In the genomic region with DNA sequence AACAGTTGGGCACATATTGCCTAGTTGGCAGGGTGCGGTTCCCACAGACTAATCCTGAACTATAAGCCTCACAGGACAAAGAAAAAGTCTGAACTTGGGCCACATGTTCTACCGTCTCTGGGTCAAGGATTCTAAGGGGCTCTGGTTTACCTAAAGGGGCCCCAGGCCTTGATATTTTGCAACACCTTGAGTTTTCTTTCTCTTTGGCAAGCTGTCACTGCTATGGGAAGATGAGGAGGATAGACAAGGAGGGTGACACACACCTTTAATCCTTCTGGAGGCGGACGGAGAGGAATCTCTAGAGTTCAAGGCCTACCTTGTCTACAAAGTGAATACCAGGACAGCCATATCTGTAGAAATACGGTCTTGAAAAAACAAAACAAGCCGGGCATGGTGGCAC, we compare ENCODE assay signal across 26 mouse cellular contexts. TPM values are rescaled to one million over a fixed set of nuclear protein-coding genes. Genes with fewer than 3 reads are reported as not detected.
A peak's percentile ranks its signal among the peaks of the same experiment; 100 is the strongest.
DNase-seq lines count a peak whose midpoint lies in the region; ATAC-seq and TF ChIP-seq lines count a peak whose summit lies in the region.
"Had no signal": no experiment of that assay in that cellular context is flagged by ENCODE, and none has a peak within 500 bp of the region (broad histone marks: within the 10 kb centered on the region; RNA-seq: fewer than 3 reads in every experiment).

No protein-coding gene starts in this region.

- H3K9ac ChIP-seq in liver, embryonic 12.5 days, result no peak overlapping the region
- H3K9ac ChIP-seq in liver, postnatal 0 days (replicated peaks), result no peak overlapping the region
- H3K9ac ChIP-seq: embryonic facial prominence, embryonic 12.5 days; forebrain, embryonic 12.5 days had no signal

- peaks cover 32% of the 10 kb centered on the region for H3K36me3 ChIP-seq in liver, embryonic 12.5 days
- H3K36me3 ChIP-seq in liver, postnatal 0 days (replicated peaks; ENCODE audit: insufficient read depth, low read length), result peaks cover 8% of the 10 kb centered on the region
- H3K36me3 ChIP-seq in myocyte (ENCODE audit: control insufficient read depth, insufficient read depth), result no peaks in the 10 kb centered on the region

- H3K27ac ChIP-seq in liver, embryonic 12.5 days, result no peak overlapping the region
- no peak overlapping the region for H3K27ac ChIP-seq in liver, postnatal 0 days (ENCODE audit: low read depth)
- H3K27ac ChIP-seq: embryonic facial prominence, embryonic 10.5 days; embryonic facial prominence, embryonic 12.5 days; forebrain, embryonic 10.5 days; forebrain, embryonic 12.5 days had no signal

- peaks cover 27% of the 10 kb centered on the region for H3K4me1 ChIP-seq in liver, embryonic 12.5 days
- peaks cover 7% of the 10 kb centered on the region; the same call in 1 of the 2 replicates for H3K4me1 ChIP-seq in liver, postnatal 0 days (ENCODE audit: insufficient read depth)

- no peak for TF ChIP-seq POLR2A in myocyte (IDR thresholded peaks at IDR 0.05; ENCODE audit: insufficient read length, low read depth)

- H3K4me2 ChIP-seq in liver, embryonic 12.5 days, result peak overlapping the region; percentile 97; the same call in 1 of the 2 replicates
- H3K4me2 ChIP-seq in liver, postnatal 0 days (ENCODE audit: low read depth, low read length), result no peak overlapping the region
- peak overlapping the region; percentile 94 for H3K4me2 ChIP-seq in myocyte (ENCODE audit: low read depth)

- no peak overlapping the region for H3K4me3 ChIP-seq in liver, embryonic 12.5 days
- no peak overlapping the region for H3K4me3 ChIP-seq in liver, postnatal 0 days (ENCODE audit: low read depth, low read length)
- no peak overlapping the region for H3K4me3 ChIP-seq in myocyte

- TF ChIP-seq CTCF in liver, postnatal 0 days (IDR thresholded peaks at IDR 0.05; ENCODE audit: low read depth), result no peak

- no peaks in the 10 kb centered on the region for H3K27me3 ChIP-seq in liver, embryonic 12.5 days (replicated peaks)
- H3K27me3 ChIP-seq in liver, postnatal 0 days (ENCODE audit: insufficient read depth, low read length), result no peaks in the 10 kb centered on the region
- no peaks in the 10 kb centered on the region for H3K27me3 ChIP-seq in myocyte (ENCODE audit: control insufficient read depth, insufficient read depth, insufficient read length)
- H3K27me3 ChIP-seq: embryonic facial prominence, embryonic 12.5 days; forebrain, embryonic 12.5 days had no signal

- no peak for TF ChIP-seq EP300 in liver, postnatal 0 days (IDR thresholded peaks at IDR 0.05; ENCODE audit: low read depth)

- H3K9me3 ChIP-seq in liver, embryonic 12.5 days (replicated peaks), result no peaks in the 10 kb centered on the region
- H3K9me3 ChIP-seq in liver, postnatal 0 days (ENCODE audit: low read length), result no peaks in the 10 kb centered on the region
- H3K9me3 ChIP-seq: embryonic facial prominence, embryonic 10.5 days; embryonic facial prominence, embryonic 12.5 days; forebrain, embryonic 10.5 days; forebrain, embryonic 12.5 days had no signal

- WGBS in liver, embryonic 12.5 days (ENCODE audit: insufficient replicate concordance), result 88% methylated on average over 6 of the region's 6 CpGs
- 81% methylated on average over 6 of the region's 6 CpGs for WGBS in liver, postnatal 0 days (ENCODE audit: insufficient replicate concordance)

- no peaks in the 10 kb centered on the region for H3K79me2 ChIP-seq in myocyte (ENCODE audit: control insufficient read depth, insufficient read depth)

- no peak for ATAC-seq in liver, embryonic 12.5 days
- ATAC-seq in liver, postnatal 0 days, result no peak
- ATAC-seq: forebrain, embryonic 14.5 days; forebrain, embryonic 16.5 days had no signal

- no peak overlapping the region for H3ac ChIP-seq in myocyte (ENCODE audit: control insufficient read depth, insufficient read length)

- no peak for DNase-seq in liver, postnatal 0 days
- DNase-seq in adipocyte (ENCODE audit: low spot score), result peak; percentile 66
- peak; percentile 94 for DNase-seq in gonadal fat pad, adult 2 months (ENCODE audit: low read depth)
- DNase-seq in urinary bladder, postnatal 14 days (ENCODE audit: low spot score), result no peak
- DNase-seq in embryo, embryonic 9.5 days (ENCODE audit: extremely low spot score), result no peak
- no peak for DNase-seq in cerebellum, postnatal 14 days
- DNase-seq: adrenal gland, adult 8-10 months; adrenal gland, postnatal 14 days; adrenal gland, postnatal 36 days; cerebellum, adult 11-12 months; cerebellum, adult 2 months; cerebellum, adult 9-10 months; cerebellum, postnatal 10 days; cerebellum, postnatal 36 days; embryo, embryonic 11 days had no signal

TF ChIP-seq in myocyte, 11 proteins besides CTCF, POLR2A, EP300 and RAD21:
- TF ChIP-seq E2F4 (IDR thresholded peaks at IDR 0.05; ENCODE audit: insufficient read depth) (no peak), TCF12 (IDR thresholded peaks at IDR 0.05; ENCODE audit: insufficient read depth, poor library complexity, severe bottlenecking) (no peak), CEBPB (IDR thresholded peaks at IDR 0.05; ENCODE audit: insufficient read depth, poor library complexity, severe bottlenecking) (no peak), USF1 (IDR thresholded peaks at IDR 0.05; ENCODE audit: low read depth) (no peak), MYOG (IDR thresholded peaks at IDR 0.05; ENCODE audit: control insufficient read depth in 1 of 3, insufficient read depth in 1 of 3, insufficient read length in 2 of 3, low read depth in 2 of 3) (no peak), SRF (IDR thresholded peaks at IDR 0.05; ENCODE audit: control insufficient read depth, insufficient read length, low read depth) (no peak), POLR2AphosphoS2 (IDR thresholded peaks at IDR 0.05; ENCODE audit: insufficient read length, low read depth) (no peak), TCF3 (IDR thresholded peaks at IDR 0.05; ENCODE audit: insufficient read length, low read depth) (no peak), MYOD1 (IDR thresholded peaks at IDR 0.05; ENCODE audit: control insufficient read depth in 1 of 3, insufficient read length in 2 of 3, low read depth in 2 of 3) (no peak), MAX (IDR thresholded peaks at IDR 0.05; ENCODE audit: low read depth) (no peak), REST (IDR thresholded peaks at IDR 0.05; ENCODE audit: insufficient read depth, insufficient read length) (no peak)

RNA-seq across cellular contexts. Expression of a gene that starts 1.7 kb away (rescaled TPM):
- polyA plus RNA-seq in liver, embryonic 12.5 days (2016; fragmentation: Nextera tagmentation; extraction: Ambion mirVana), result 47.4 and 54.5 TPM in 2 replicates
- 162 and 169 TPM in 2 replicates for polyA plus RNA-seq in liver, postnatal 0 days (2015; fragmentation: Nextera tagmentation; extraction: Ambion mirVana)
- polyA plus RNA-seq in gonadal fat pad, adult 2 months (2012; rRNA removed), result 229 and 242 TPM in 2 replicates
- 143 TPM for polyA plus RNA-seq in myocyte (2012; fragmentation: generic; extraction: Trizol)

RNA-seq across cellular contexts. Expression of a gene that starts 2.3 kb away (rescaled TPM):
- 6.9 and 7.0 TPM in 2 replicates for polyA plus RNA-seq in liver, embryonic 12.5 days (2016; fragmentation: Nextera tagmentation; extraction: Ambion mirVana)
- polyA plus RNA-seq in liver, postnatal 0 days (2015; fragmentation: Nextera tagmentation; extraction: Ambion mirVana), result 3.1 and 3.7 TPM in 2 replicates
- 32.8 and 34.2 TPM in 2 replicates for polyA plus RNA-seq in gonadal fat pad, adult 2 months (2012; rRNA removed)
- 11.1 TPM for polyA plus RNA-seq in myocyte (2012; fragmentation: generic; extraction: Trizol)

RNA-seq across cellular contexts. Expression of a gene that starts 8.2 kb away (rescaled TPM):
- 43.6 and 44.5 TPM in 2 replicates for polyA plus RNA-seq in liver, embryonic 12.5 days (2016; fragmentation: Nextera tagmentation; extraction: Ambion mirVana)
- 3.1 and 4.2 TPM in 2 replicates for polyA plus RNA-seq in liver, postnatal 0 days (2015; fragmentation: Nextera tagmentation; extraction: Ambion mirVana)
- polyA plus RNA-seq in gonadal fat pad, adult 2 months (2012; rRNA removed), result 216 and 228 TPM in 2 replicates
- 31.5 TPM for polyA plus RNA-seq in myocyte (2012; fragmentation: generic; extraction: Trizol)

RNA-seq across cellular contexts. Expression of a gene that starts 59.7 kb away (rescaled TPM):
- not detected in 2 replicates for polyA plus RNA-seq in liver, embryonic 12.5 days (2016; fragmentation: Nextera tagmentation; extraction: Ambion mirVana)
- not detected in 2 replicates for polyA plus RNA-seq in liver, postnatal 0 days (2015; fragmentation: Nextera tagmentation; extraction: Ambion mirVana)
- 0.32 and 0.46 TPM in 2 replicates for polyA plus RNA-seq in gonadal fat pad, adult 2 months (2012; rRNA removed)
- not detected for polyA plus RNA-seq in myocyte (2012; fragmentation: generic; extraction: Trizol)
- polyA plus RNA-seq: C2C12; cerebellum, adult 2 months; embryonic facial prominence, embryonic 10.5 days; embryonic facial prominence, embryonic 12.5 days; embryonic facial prominence, embryonic 14.5 days; forebrain, embryonic 10.5 days; forebrain, embryonic 12.5 days; forebrain, embryonic 14.5 days; forebrain, embryonic 16.5 days; frontal cortex, adult 2 months had no signal

Comparison
In these comparisons a context has a peak if more than half of its experiments do, and no peak if none do; other contexts are left out.
1. DNase-seq: peak in adipocyte (single experiment) and gonadal fat pad, adult 2 months (single experiment); none in liver, postnatal 0 days (single experiment), urinary bladder, postnatal 14 days (single experiment), embryo, embryonic 9.5 days (single experiment) and cerebellum, postnatal 14 days (0 of 2).